Mouse (Mus musculus) liver, adult 2 months (tissue): Measurements from ENCODE around the gene Chd6. TPM values are rescaled to one million over a fixed set of nuclear protein-coding genes. Genes with fewer than 3 reads are reported as not detected.

ENCODE experiments used
- DNase-seq: peaks from one replicate; pipeline ENCODE4 v3.0.0-alpha.2; 2011; ENCODE audit warnings: low read depth, low spot score; ENCODE audit errors: extremely low read depth
- H3K27ac ChIP-seq: fragments of 200-500 bp; replicated peaks from 2 replicates; pipeline ENCODE4 v1.5.1; 2012; ENCODE audit warnings: low read depth, mild to moderate bottlenecking, control low read depth, inconsistent platforms, low read length; ENCODE audit not compliant: insufficient read depth
- H3K27me3 ChIP-seq: fragments of 200-500 bp; 2 replicates; pipeline ENCODE4 v1.6.1; 2012; ENCODE audit warnings: mild to moderate bottlenecking, moderate library complexity, low read length, inconsistent platforms; ENCODE audit not compliant: control insufficient read depth, insufficient read depth
- H3K36me3 ChIP-seq: fragments of 200-500 bp; 2 replicates; pipeline ENCODE4 v1.6.1; 2012; ENCODE audit warnings: low read length, inconsistent platforms; ENCODE audit not compliant: control insufficient read depth, insufficient read depth
- H3K4me1 ChIP-seq: fragments of 200-500 bp; 2 replicates; pipeline ENCODE4 v1.6.1; 2011; ENCODE audit warnings: low read length; ENCODE audit not compliant: control insufficient read depth, insufficient read depth
- H3K4me3 ChIP-seq: fragments of 200-500 bp; 2 replicates; pipeline ENCODE4 v1.5.1; 2011; ENCODE audit warnings: low read depth, mild to moderate bottlenecking, control low read depth, low read length, moderate library complexity; ENCODE audit not compliant: insufficient read depth
- H3K79me2 ChIP-seq: fragments of 200-500 bp; 2 replicates; pipeline ENCODE4 v1.6.1; 2012; ENCODE audit warnings: inconsistent platforms, mild to moderate bottlenecking, low read length, moderate library complexity; ENCODE audit not compliant: control insufficient read depth, insufficient read depth
- H3K9ac ChIP-seq: fragments of 200-500 bp; 2 replicates; pipeline ENCODE4 v1.6.1; 2012; ENCODE audit warnings: low read depth, mild to moderate bottlenecking, control low read depth, inconsistent platforms, low read length
- CTCF ChIP-seq: fragments of 200-500 bp; IDR thresholded peaks from 2 replicates; pipeline ENCODE4 v1.5.1; 2011; ENCODE audit warnings: low read depth, low read length, control low read depth
- POLR2A ChIP-seq: fragments of 200-500 bp; IDR thresholded peaks from 2 replicates; pipeline ENCODE4 v1.6.1; 2011; ENCODE audit warnings: low read length, control low read depth; ENCODE audit not compliant: insufficient read depth; ENCODE audit errors: extremely low read depth
- WGBS: fragments of 180-500 bp; shearing (Covaris S2); methylation state at CpG from one replicate; pipeline ENCODE4 v1.1.7; 2018; 5-methylcytosine and 5-hydroxymethylcytosine counted together
- polyA plus RNA-seq: library from polyadenylated mRNA; depleted of rRNA; stranded (reverse); fragments of >200 nt; gene quantifications from 2 replicates; pipeline ENCODE4 v1.2.3, GENCODE M21; 2012; rRNA removed
- total RNA-seq: library from RNA; depleted of rRNA; stranded (reverse); fragments of >200 nt; gene quantifications from 2 replicates; pipeline ENCODE4 v1.2.3, GENCODE M21; 2014; rRNA removed

Chd6 gene
- total and polyA plus RNA-seq, 2 experiments, result 3.9 to 13.6 TPM

GRCm38 (mm10) chr2:160910633-160911032 is 198.2 kb downstream of the Chd6 start:
- 85% methylated on average over 5 of the region's 5 CpGs for WGBS
- H3K27me3 ChIP-seq, result peaks cover 8% of the 10 kb centered on the region
- H3K4me3 ChIP-seq, result no peak overlapping the region
- H3K4me1 ChIP-seq, result no peaks in the 10 kb centered on the region
- no peak overlapping the region for H3K27ac ChIP-seq
- no peaks in the 10 kb centered on the region for H3K36me3 ChIP-seq
- H3K9ac ChIP-seq, result no peak overlapping the region
- no peak for TF ChIP-seq POLR2A
- TF ChIP-seq CTCF, result no peak
- no peaks in the 10 kb centered on the region for H3K79me2 ChIP-seq
- no peak for DNase-seq

- Histone ChIP-seq H3K4me3 (no peak overlapping the region), H3K79me2 (no peaks in the 10 kb centered on the region), H3K36me3 (no peaks in the 10 kb centered on the region), H3K9ac (no peak overlapping the region), H3K4me1 (no peaks in the 10 kb centered on the region), H3K27ac (no peak overlapping the region), H3K27me3 (peaks cover 8% of the 10 kb centered on the region)
- peak; percentile 9 for DNase-seq
- TF ChIP-seq CTCF (no peak), POLR2A (no peak)
- 30% methylated on average over 18 of the region's 18 CpGs for WGBS
These were observed 200.3 kb downstream of the Chd6 start for GRCm38 (mm10) chr2:160908607-160909006.

GRCm38 (mm10) chr2:160906101-160906500 is 202.8 kb downstream of the Chd6 start:
- Histone ChIP-seq H3K36me3 (no peaks in the 10 kb centered on the region), H3K9ac (no peak overlapping the region), H3K27ac (no peak overlapping the region), H3K27me3 (no peaks in the 10 kb centered on the region), H3K4me1 (no peaks in the 10 kb centered on the region), H3K4me3 (no peak overlapping the region), H3K79me2 (no peaks in the 10 kb centered on the region)
- TF ChIP-seq CTCF (no peak), POLR2A (no peak)
- no peak for DNase-seq
- WGBS, result 93% methylated on average over 5 of the region's 5 CpGs

GRCm38 (mm10) chr2:160905301-160905700 is 203.6 kb downstream of the Chd6 start:
- H3K27me3 ChIP-seq, result no peaks in the 10 kb centered on the region
- H3K27ac ChIP-seq, result no peak overlapping the region
- H3K4me1 ChIP-seq, result no peaks in the 10 kb centered on the region
- no peaks in the 10 kb centered on the region for H3K36me3 ChIP-seq
- H3K79me2 ChIP-seq, result no peaks in the 10 kb centered on the region
- no peak for DNase-seq
- WGBS, result 96% methylated on average over 12 of the region's 12 CpGs
- no peak overlapping the region for H3K9ac ChIP-seq
- H3K4me3 ChIP-seq, result no peak overlapping the region
- TF ChIP-seq POLR2A (no peak), CTCF (no peak)

- no peak for DNase-seq
These were observed 207.0 kb downstream of the Chd6 start for GRCm38 (mm10) chr2:160901656-160902412.

More at GRCm38 (mm10) chr2:160901656-160902412, 207.0 kb downstream of the Chd6 start:
- Histone ChIP-seq H3K36me3 (peaks cover 7% of the 10 kb centered on the region; the same call in 1 of the 2 replicates), H3K27ac (no peak overlapping the region), H3K9ac (no peak overlapping the region), H3K4me3 (no peak overlapping the region), H3K4me1 (no peaks in the 10 kb centered on the region), H3K79me2 (no peaks in the 10 kb centered on the region), H3K27me3 (no peaks in the 10 kb centered on the region)
- 82% methylated on average over 7 of the region's 7 CpGs for WGBS
- TF ChIP-seq CTCF (no peak), POLR2A (no peak)

Other genes starting within 250 kb of the Chd6 start
- 33.5 and 45.3 TPM in 2 replicates for gene Zhx3, start 236.1 kb downstream of the Chd6 start, total RNA-seq
- gene Zhx3, start 236.1 kb downstream of the Chd6 start, polyA plus RNA-seq, result 11.9 and 12.3 TPM in 2 replicates
- 2.8 and 4.0 TPM in 2 replicates for gene Lpin3, start 228.4 kb downstream of the Chd6 start, total RNA-seq
- 2.7 and 3.6 TPM in 2 replicates for gene Lpin3, start 228.4 kb downstream of the Chd6 start, polyA plus RNA-seq
- gene Emilin3, start 196.7 kb downstream of the Chd6 start, total RNA-seq, result not detected in 2 replicates
- gene Emilin3, start 196.7 kb downstream of the Chd6 start, polyA plus RNA-seq, result 0.02 TPM in 1 of 2 replicates, not detected in the other